In the genomic region with DNA sequence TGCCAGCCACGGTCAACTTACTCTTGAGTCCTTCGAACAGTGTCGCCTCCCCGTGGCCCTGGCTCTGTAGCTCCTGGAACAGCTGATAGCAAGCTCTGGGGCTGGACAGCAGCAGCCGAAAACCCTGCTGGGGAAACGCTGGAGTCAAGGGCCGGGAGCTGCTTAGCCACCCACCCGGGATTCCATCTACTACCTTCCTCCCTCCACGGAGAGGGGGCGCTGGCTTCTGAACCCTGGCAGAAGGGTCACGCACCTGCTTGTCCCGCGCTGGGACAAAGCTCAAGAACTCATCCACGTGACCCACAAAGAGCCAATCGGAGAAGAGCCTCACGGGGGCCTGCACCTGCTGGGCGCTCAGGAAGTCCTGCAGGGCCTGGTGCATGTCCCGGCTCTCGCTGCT, we compare ENCODE assay signal across 8 mouse cellular contexts. TPM values are rescaled to one million over a fixed set of nuclear protein-coding genes. Genes with fewer than 3 reads are reported as not detected.
DNase-seq lines count a peak whose midpoint lies in the region; ATAC-seq and TF ChIP-seq lines count a peak whose summit lies in the region.

No protein-coding gene starts in this region.

- no peak for TF ChIP-seq EP300 in CH12.LX (IDR thresholded peaks at IDR 0.05; ENCODE audit: low read length)
- no peak for TF ChIP-seq EP300 in heart, postnatal 0 days (IDR thresholded peaks at IDR 0.05; ENCODE audit: low read depth)

- ATAC-seq in heart, postnatal 0 days (ENCODE audit: insufficient read depth, low read depth) = no peak; the same call in 1 of the 2 replicates
- peak; percentile 35; the same call in 1 of the 2 replicates for ATAC-seq in stomach, embryonic 16.5 days (ENCODE audit: insufficient read depth, low FRiP score)

- TF ChIP-seq POLR2A in CH12.LX (IDR thresholded peaks at IDR 0.05; ENCODE audit: low read depth, low read length) = no peak

- DNase-seq in CH12.LX (ENCODE audit: extremely low read depth) = no peak
- peak; percentile 22 for DNase-seq in c-Kit-positive CD71-positive TER-119-positive erythroid progenitor cells, embryonic 14.5 days (ENCODE audit: low spot score)
- peak; percentile 58 for DNase-seq in heart, postnatal 0 days (ENCODE audit: low spot score)
- DNase-seq in kidney, postnatal 36 days = peak; percentile 63 to 70
- peak; percentile 60 for DNase-seq in midbrain, embryonic 10.5 days (ENCODE audit: low spot score)
- DNase-seq in right cerebral cortex, adult 2 months (ENCODE audit: low spot score in 2 of 2) = no peak
- DNase-seq in ovary, adult 18-20 months (ENCODE audit: low spot score) = no peak

- dilution Hi-C loops in CH12.LX (cut with MboI; ENCODE audit: extremely low pct_ligation_motif_present, extremely low pct_unique_long_range_greater_than_20kb, low sequenced_read_pairs) = no loop called here

- WGBS in heart, postnatal 0 days = 12% methylated on average over 17 of the region's 19 CpGs
- 5% methylated on average over 19 of the region's 19 CpGs for WGBS in midbrain, embryonic 10.5 days
- WGBS in stomach, embryonic 16.5 days = 12% methylated on average over 17 of the region's 19 CpGs

- in situ Hi-C loops in CH12.LX (cut with MboI; ENCODE audit: low pct_ligation_motif_present, low pct_unique_long_range_greater_than_20kb, low sequenced_read_pairs) = no loop called here

- no peaks in the 10 kb centered on the region for H3K9me3 ChIP-seq in CH12.LX (replicated peaks; ENCODE audit: low read length)
- no peaks in the 10 kb centered on the region for H3K9me3 ChIP-seq in heart, postnatal 0 days (replicated peaks; ENCODE audit: control insufficient read depth, low read length)
- H3K9me3 ChIP-seq in midbrain, embryonic 10.5 days (replicated peaks) = no peaks in the 10 kb centered on the region
- H3K9me3 ChIP-seq in stomach, embryonic 16.5 days (replicated peaks; ENCODE audit: control insufficient read depth, low read length) = no peaks in the 10 kb centered on the region

- peaks cover 6% of the 10 kb centered on the region in 2 experiments for H3K4me1 ChIP-seq in CH12.LX (ENCODE audit: control insufficient read depth in 1 of 2, insufficient read depth in 2 of 2)
- H3K4me1 ChIP-seq in heart, postnatal 0 days (ENCODE audit: control insufficient read depth, insufficient read depth) = peaks cover 5% of the 10 kb centered on the region; the same call in 1 of the 2 replicates
- H3K4me1 ChIP-seq in midbrain, embryonic 10.5 days = peaks cover 26% of the 10 kb centered on the region
- H3K4me1 ChIP-seq in stomach, embryonic 16.5 days (ENCODE audit: control insufficient read depth, insufficient read depth, low read length) = peaks cover 6% of the 10 kb centered on the region; the same call in 1 of the 2 replicates

- no peaks in the 10 kb centered on the region for H3K79me2 ChIP-seq in CH12.LX (replicated peaks; ENCODE audit: control insufficient read depth, extremely low read depth, insufficient read depth, poor library complexity, severe bottlenecking)

- H3K9ac ChIP-seq in CH12.LX (ENCODE audit: insufficient read depth, low read depth) = no peak overlapping the region
- H3K9ac ChIP-seq in heart, postnatal 0 days (replicated peaks; ENCODE audit: low read depth, low read length) = no peak overlapping the region
- H3K9ac ChIP-seq in stomach, embryonic 16.5 days (ENCODE audit: low read length) = no peak overlapping the region

- peaks cover 75% of the 10 kb centered on the region for H3K27me3 ChIP-seq in CH12.LX (replicated peaks)
- H3K27me3 ChIP-seq in heart, postnatal 0 days (ENCODE audit: control insufficient read depth, insufficient read depth, low read length) = no peaks in the 10 kb centered on the region
- H3K27me3 ChIP-seq in midbrain, embryonic 10.5 days (ENCODE audit: low read depth, poor library complexity, severe bottlenecking) = peaks cover 24% of the 10 kb centered on the region
- H3K27me3 ChIP-seq in stomach, embryonic 16.5 days (ENCODE audit: control insufficient read depth, insufficient read depth, low read length) = no peaks in the 10 kb centered on the region; the same call in 1 of the 2 replicates

- peak overlapping the region; percentile 51; the same call in 1 of the 2 replicates for H3K4me2 ChIP-seq in CH12.LX (ENCODE audit: insufficient read depth, low read depth, poor library complexity, severe bottlenecking)
- H3K4me2 ChIP-seq in heart, postnatal 0 days (ENCODE audit: low read depth, low read length) = peak overlapping the region; percentile 21; the same call in 1 of the 2 replicates
- H3K4me2 ChIP-seq in stomach, embryonic 16.5 days (ENCODE audit: low read depth, low read length) = peak overlapping the region; percentile 43

- no peaks in the 10 kb centered on the region for H3K36me3 ChIP-seq in CH12.LX (replicated peaks in 1 of 2; ENCODE audit: control insufficient read depth in 1 of 2, insufficient read depth in 1 of 2, low read length in 1 of 2)
- no peaks in the 10 kb centered on the region for H3K36me3 ChIP-seq in heart, postnatal 0 days (replicated peaks; ENCODE audit: control insufficient read depth, insufficient read depth, low read length)
- H3K36me3 ChIP-seq in midbrain, embryonic 10.5 days = no peaks in the 10 kb centered on the region
- H3K36me3 ChIP-seq in stomach, embryonic 16.5 days (ENCODE audit: control insufficient read depth, insufficient read depth, low read length) = no peaks in the 10 kb centered on the region

- H3K4me3 ChIP-seq in CH12.LX (replicated peaks in 1 of 3; ENCODE audit: low read depth in 2 of 3, low read length in 2 of 3, poor library complexity in 1 of 3) = no peak overlapping the region
- peak overlapping the region; percentile 19 for H3K4me3 ChIP-seq in heart, postnatal 0 days (ENCODE audit: low read depth, low read length)
- peak overlapping the region; percentile 45 for H3K4me3 ChIP-seq in midbrain, embryonic 10.5 days
- peak overlapping the region; percentile 26 for H3K4me3 ChIP-seq in stomach, embryonic 16.5 days (replicated peaks; ENCODE audit: low read length)

- no peak overlapping the region for H3K27ac ChIP-seq in CH12.LX (ENCODE audit: insufficient read depth, low read depth)
- H3K27ac ChIP-seq in heart, postnatal 0 days (ENCODE audit: low read depth) = no peak overlapping the region
- H3K27ac ChIP-seq in midbrain, embryonic 10.5 days (replicated peaks) = peak overlapping the region; percentile 70
- H3K27ac ChIP-seq in stomach, embryonic 16.5 days (ENCODE audit: low read length) = no peak overlapping the region

- no peak for TF ChIP-seq RAD21 in CH12.LX (IDR thresholded peaks at IDR 0.05; ENCODE audit: low read depth, low read length)

- no peak; a peak in 1 of 4 replicates for TF ChIP-seq CTCF in CH12.LX (conservative IDR thresholded peaks at IDR 0.05 in 1 of 2, IDR thresholded peaks at IDR 0.05 in 1 of 2; ENCODE audit: low read depth in 2 of 2, low read length in 2 of 2)
- TF ChIP-seq CTCF in heart, postnatal 0 days (IDR thresholded peaks at IDR 0.05; ENCODE audit: low read depth) = 0 out of 2 replicates have a peak, but pooled peaks have one; percentile 16

TF ChIP-seq in CH12.LX, 34 proteins besides CTCF, POLR2A, EP300 and RAD21:
- TF ChIP-seq MEF2A (IDR thresholded peaks at IDR 0.05; ENCODE audit: borderline replicate concordance, low read depth, low read length) (no peak), NRF1 (IDR thresholded peaks at IDR 0.05; ENCODE audit: low read depth, low read length) (no peak), TBP (conservative IDR thresholded peaks at IDR 0.05; ENCODE audit: low read depth, low read length) (no peak), KAT2A (IDR thresholded peaks at IDR 0.05; ENCODE audit: insufficient replicate concordance, low read length) (no peak), MYC (IDR thresholded peaks at IDR 0.05; ENCODE audit: low read depth, low read length) (no peak), USF2 (conservative IDR thresholded peaks at IDR 0.05; ENCODE audit: low read depth, low read length) (peak; percentile 52; the same call in 1 of the 2 replicates), JUND (conservative IDR thresholded peaks at IDR 0.05; ENCODE audit: low read depth, low read length) (no peak), USF1 (IDR thresholded peaks at IDR 0.05; ENCODE audit: low read depth, low read length) (peak; percentile 69), JUN (IDR thresholded peaks at IDR 0.05; ENCODE audit: insufficient read depth, low read depth, low read length) (no peak), MAX (IDR thresholded peaks at IDR 0.05; ENCODE audit: low read length) (0 out of 2 replicates have a peak, but pooled peaks have one; percentile 41), ZKSCAN1 (IDR thresholded peaks at IDR 0.05; ENCODE audit: borderline replicate concordance, low read depth, low read length) (no peak), UBTF (IDR thresholded peaks at IDR 0.05; ENCODE audit: low read depth, low read length) (no peak), GABPA (IDR thresholded peaks at IDR 0.05; ENCODE audit: insufficient replicate concordance, low read depth, low read length) (no peak)

RNA-seq across cellular contexts. Expression of gene Padi6, which starts 7.9 kb away (rescaled TPM):
- total RNA-seq in CH12.LX (2012; rRNA removed) = not detected in 2 replicates
- not detected in 2 replicates for total RNA-seq in CH12.LX (2014; rRNA removed)
- 0.25 TPM in 1 of 2 replicates, not detected in the other for polyA plus RNA-seq in CH12.LX (2012; ENCODE audit: insufficient read length, low read depth)
- total RNA-seq in heart, postnatal 0 days (2014; rRNA removed; ENCODE audit: low replicate concordance) = not detected in 2 replicates
- 0.07 TPM in 1 of 2 replicates, not detected in the other for polyA plus RNA-seq in heart, postnatal 0 days (2015; fragmentation: Nextera tagmentation; extraction: Ambion mirVana)
- 0.05 TPM in 1 of 2 replicates, not detected in the other for polyA plus RNA-seq in midbrain, embryonic 10.5 days (2016; fragmentation: Nextera tagmentation; extraction: Ambion mirVana)
- 0.05 and 0.21 TPM in 2 replicates for polyA plus RNA-seq in stomach, embryonic 16.5 days (2015; fragmentation: Nextera tagmentation; extraction: Ambion mirVana)

RNA-seq across cellular contexts. Expression of gene Padi4, which starts 23.7 kb away (rescaled TPM):
- total RNA-seq in CH12.LX (2012; rRNA removed) = not detected in 2 replicates
- total RNA-seq in CH12.LX (2014; rRNA removed) = not detected in 2 replicates
- not detected in 2 replicates for polyA plus RNA-seq in CH12.LX (2012; ENCODE audit: insufficient read length, low read depth)
- 2.4 and 2.7 TPM in 2 replicates for total RNA-seq in heart, postnatal 0 days (2014; rRNA removed; ENCODE audit: low replicate concordance)
- 1.1 and 1.2 TPM in 2 replicates for polyA plus RNA-seq in heart, postnatal 0 days (2015; fragmentation: Nextera tagmentation; extraction: Ambion mirVana)
- polyA plus RNA-seq in midbrain, embryonic 10.5 days (2016; fragmentation: Nextera tagmentation; extraction: Ambion mirVana) = 0.54 and 0.55 TPM in 2 replicates
- 2.0 and 2.4 TPM in 2 replicates for polyA plus RNA-seq in stomach, embryonic 16.5 days (2015; fragmentation: Nextera tagmentation; extraction: Ambion mirVana)

RNA-seq across cellular contexts. Expression of gene Rcc2, which starts 50.0 kb away (rescaled TPM):
- total RNA-seq in CH12.LX (2012; rRNA removed) (244 and 249 TPM in 2 replicates), CH12.LX (2014; rRNA removed) (187 TPM in 2 replicates)
- 319 and 348 TPM in 2 replicates for polyA plus RNA-seq in CH12.LX (2012; ENCODE audit: insufficient read length, low read depth)
- 36.4 and 36.9 TPM in 2 replicates for total RNA-seq in heart, postnatal 0 days (2014; rRNA removed; ENCODE audit: low replicate concordance)
- polyA plus RNA-seq in heart, postnatal 0 days (2015; fragmentation: Nextera tagmentation; extraction: Ambion mirVana) = 4.4 and 4.8 TPM in 2 replicates
- polyA plus RNA-seq in midbrain, embryonic 10.5 days (2016; fragmentation: Nextera tagmentation; extraction: Ambion mirVana) = 32.6 and 35.2 TPM in 2 replicates
- 15.1 and 16.2 TPM in 2 replicates for polyA plus RNA-seq in stomach, embryonic 16.5 days (2015; fragmentation: Nextera tagmentation; extraction: Ambion mirVana)

Comparison
In these comparisons a context has a peak if more than half of its experiments do, and no peak if none do; other contexts are left out.
1. DNase-seq: peak in c-Kit-positive CD71-positive TER-119-positive erythroid progenitor cells, embryonic 14.5 days (single experiment), heart, postnatal 0 days (single experiment), kidney, postnatal 36 days (2 of 2) and midbrain, embryonic 10.5 days (single experiment); none in CH12.LX (single experiment), right cerebral cortex, adult 2 months (0 of 2) and ovary, adult 18-20 months (single experiment).
2. H3K4me3 ChIP-seq: peak in heart, postnatal 0 days (single experiment), midbrain, embryonic 10.5 days (single experiment) and stomach, embryonic 16.5 days (single experiment); none in CH12.LX (0 of 3).
3. Peak in every context shown above with its lines, with median percentiles within 50 percentile points of each other: H3K4me2 ChIP-seq.